Mouse (Mus musculus): ENCODE data around the gene Prpf4. TPM values are rescaled to one million over a fixed set of nuclear protein-coding genes. Genes with fewer than 3 reads are reported as not detected.

The Prpf4 gene
- polyA plus RNA-seq, 1 experiment from 2014 or later, result 6.9 TPM

DNA sequence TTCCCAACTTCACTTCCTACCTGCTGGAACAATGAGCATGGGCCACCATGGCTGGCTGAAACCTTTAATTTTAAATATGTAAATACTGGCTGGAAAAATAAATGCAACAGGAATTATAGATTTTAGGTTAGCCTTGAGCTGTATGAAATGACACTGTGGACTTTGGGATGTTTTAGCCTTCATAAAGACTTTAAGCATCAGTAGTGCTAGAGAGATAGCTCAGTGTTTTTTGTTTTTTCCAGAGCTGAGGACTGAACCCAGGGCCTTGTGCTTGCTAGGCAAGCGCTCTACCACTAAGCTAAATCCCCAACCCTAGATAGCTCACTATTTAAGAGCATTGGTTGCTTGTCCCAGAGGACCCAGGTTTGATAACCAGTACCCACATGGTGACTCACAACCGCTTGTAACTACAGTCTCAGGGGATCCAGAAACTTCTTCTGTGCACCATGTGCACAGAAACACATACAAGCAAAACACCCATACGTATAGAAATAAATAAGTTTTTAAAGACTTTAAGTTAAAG lies 28.7 kb downstream of the Prpf4 start:
- 91% methylated on average over 3 of the region's 3 CpGs for WGBS
- Histone ChIP-seq H3K27ac (ENCODE audit: low read depth, low read length) (no peak overlapping the region), H3K27me3 (replicated peaks; ENCODE audit: control insufficient read depth, insufficient read depth, low read length) (no peaks in the 10 kb centered on the region)

GRCm38 (mm10) chr4:62437871-62438270 lies 29.3 kb downstream of the Prpf4 start:
- WGBS, result 63% methylated on average over 7 of the region's 7 CpGs
- no peak overlapping the region for H3K4me3 ChIP-seq (ENCODE audit: low read depth, low read length)
- no peaks in the 10 kb centered on the region for H3K27me3 ChIP-seq (replicated peaks; ENCODE audit: control insufficient read depth, insufficient read depth, low read length)
- no peak overlapping the region for H3K9ac ChIP-seq (ENCODE audit: low read depth, low read length)
- no peaks in the 10 kb centered on the region for H3K9me3 ChIP-seq (ENCODE audit: control insufficient read depth)
- no peak overlapping the region for H3K27ac ChIP-seq (ENCODE audit: low read depth, low read length)
- no peak overlapping the region for H3K4me2 ChIP-seq (replicated peaks; ENCODE audit: low read depth)
- H3K36me3 ChIP-seq (ENCODE audit: control insufficient read depth, insufficient read depth), result no peaks in the 10 kb centered on the region
- ATAC-seq, result no peak
- H3K4me1 ChIP-seq (replicated peaks; ENCODE audit: control insufficient read depth, insufficient read depth, low read length), result no peaks in the 10 kb centered on the region; the same call in 1 of the 2 replicates
- TF ChIP-seq CTCF (IDR thresholded peaks at IDR 0.05; ENCODE audit: low read depth), result no peak

More for the DNA sequence above, 28.7 kb downstream of the Prpf4 start:
- Histone ChIP-seq H3K36me3 (ENCODE audit: control insufficient read depth, insufficient read depth) (no peaks in the 10 kb centered on the region), H3K4me3 (ENCODE audit: low read depth, low read length) (no peak overlapping the region), H3K4me1 (replicated peaks; ENCODE audit: control insufficient read depth, insufficient read depth, low read length) (no peaks in the 10 kb centered on the region; the same call in 1 of the 2 replicates), H3K4me2 (replicated peaks; ENCODE audit: low read depth) (no peak overlapping the region), H3K9me3 (ENCODE audit: control insufficient read depth) (no peaks in the 10 kb centered on the region), H3K9ac (ENCODE audit: low read depth, low read length) (no peak overlapping the region)
- no peak for ATAC-seq
- TF ChIP-seq CTCF (IDR thresholded peaks at IDR 0.05; ENCODE audit: low read depth), result no peak

DNA sequence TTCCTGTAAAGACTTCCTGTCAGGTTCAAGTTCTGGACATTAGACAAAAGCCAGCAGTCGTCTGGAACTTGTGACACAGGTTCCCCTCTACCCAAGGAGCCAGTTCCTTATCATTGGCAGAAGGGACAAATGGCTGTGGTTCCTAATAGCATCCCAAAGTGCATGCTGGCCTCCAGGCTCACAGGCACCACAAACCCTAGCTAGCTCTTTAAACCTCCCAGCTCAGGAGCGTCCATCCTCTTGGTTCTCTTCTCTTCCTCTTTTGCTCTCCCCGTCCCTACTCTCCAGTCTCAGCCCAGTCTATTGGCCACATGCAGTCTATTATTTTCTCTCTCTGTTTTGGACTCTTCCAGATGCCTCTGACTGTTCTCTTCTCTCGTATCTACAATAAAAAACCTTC lies 31.2 kb downstream of the Prpf4 start:
- WGBS, result 60% methylated on average over 4 of the region's 4 CpGs
- TF ChIP-seq CTCF (IDR thresholded peaks at IDR 0.05; ENCODE audit: low read depth), result no peak
- ATAC-seq, result no peak

GRCm38 (mm10) chr4:62440544-62440943 lies 31.9 kb downstream of the Prpf4 start:
- H3K4me3 ChIP-seq (ENCODE audit: low read depth, low read length), result no peak overlapping the region
- 73% methylated on average over 4 of the region's 4 CpGs for WGBS
- H3K4me1 ChIP-seq (replicated peaks; ENCODE audit: control insufficient read depth, insufficient read depth, low read length), result no peaks in the 10 kb centered on the region; the same call in 1 of the 2 replicates
- no peak overlapping the region for H3K9ac ChIP-seq (ENCODE audit: low read depth, low read length)
- no peaks in the 10 kb centered on the region for H3K27me3 ChIP-seq (replicated peaks; ENCODE audit: control insufficient read depth, insufficient read depth, low read length)
- no peak for TF ChIP-seq CTCF (IDR thresholded peaks at IDR 0.05; ENCODE audit: low read depth)
- H3K27ac ChIP-seq (ENCODE audit: low read depth, low read length), result no peak overlapping the region
- no peaks in the 10 kb centered on the region for H3K9me3 ChIP-seq (ENCODE audit: control insufficient read depth)
- no peak for ATAC-seq
- H3K36me3 ChIP-seq (ENCODE audit: control insufficient read depth, insufficient read depth), result no peaks in the 10 kb centered on the region
- no peak overlapping the region for H3K4me2 ChIP-seq (replicated peaks; ENCODE audit: low read depth)

More for the DNA sequence above, 31.2 kb downstream of the Prpf4 start:
- Histone ChIP-seq H3K27me3 (replicated peaks; ENCODE audit: control insufficient read depth, insufficient read depth, low read length) (no peaks in the 10 kb centered on the region), H3K4me2 (replicated peaks; ENCODE audit: low read depth) (no peak overlapping the region), H3K9ac (ENCODE audit: low read depth, low read length) (no peak overlapping the region), H3K27ac (ENCODE audit: low read depth, low read length) (no peak overlapping the region), H3K4me3 (ENCODE audit: low read depth, low read length) (no peak overlapping the region), H3K4me1 (replicated peaks; ENCODE audit: control insufficient read depth, insufficient read depth, low read length) (no peaks in the 10 kb centered on the region; the same call in 1 of the 2 replicates), H3K36me3 (ENCODE audit: control insufficient read depth, insufficient read depth) (no peaks in the 10 kb centered on the region), H3K9me3 (ENCODE audit: control insufficient read depth) (no peaks in the 10 kb centered on the region)

DNA sequence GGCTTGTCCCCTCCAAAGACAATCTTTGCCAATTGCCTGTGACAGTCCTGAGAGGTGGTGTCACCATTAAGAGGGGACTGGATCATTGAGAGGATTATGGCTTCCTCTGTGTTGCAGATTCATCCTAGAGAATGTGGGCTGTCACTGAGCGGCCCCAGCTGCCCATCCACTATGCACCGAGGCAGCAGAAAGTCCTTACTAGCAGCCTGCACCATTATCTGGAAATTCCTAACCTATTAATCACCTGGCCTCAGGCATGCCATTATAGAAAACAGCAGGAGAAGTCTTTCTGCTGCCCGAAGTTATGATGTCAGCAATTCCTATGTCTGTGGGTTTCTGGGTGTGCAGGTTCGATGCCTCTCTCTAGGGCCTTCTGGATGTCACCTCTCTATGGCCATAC lies 32.4 kb downstream of the Prpf4 start:
- 65% methylated on average over 4 of the region's 4 CpGs for WGBS
- no peaks in the 10 kb centered on the region; the same call in 1 of the 2 replicates for H3K4me1 ChIP-seq (replicated peaks; ENCODE audit: control insufficient read depth, insufficient read depth, low read length)
- no peaks in the 10 kb centered on the region for H3K27me3 ChIP-seq (replicated peaks; ENCODE audit: control insufficient read depth, insufficient read depth, low read length)
- no peaks in the 10 kb centered on the region for H3K9me3 ChIP-seq (ENCODE audit: control insufficient read depth)
- H3K4me2 ChIP-seq (replicated peaks; ENCODE audit: low read depth), result no peak overlapping the region
- H3K27ac ChIP-seq (ENCODE audit: low read depth, low read length), result no peak overlapping the region
- no peak overlapping the region for H3K4me3 ChIP-seq (ENCODE audit: low read depth, low read length)
- H3K9ac ChIP-seq (ENCODE audit: low read depth, low read length), result no peak overlapping the region
- ATAC-seq, result no peak
- H3K36me3 ChIP-seq (ENCODE audit: control insufficient read depth, insufficient read depth), result no peaks in the 10 kb centered on the region
- TF ChIP-seq CTCF (IDR thresholded peaks at IDR 0.05; ENCODE audit: low read depth), result no peak

DNA sequence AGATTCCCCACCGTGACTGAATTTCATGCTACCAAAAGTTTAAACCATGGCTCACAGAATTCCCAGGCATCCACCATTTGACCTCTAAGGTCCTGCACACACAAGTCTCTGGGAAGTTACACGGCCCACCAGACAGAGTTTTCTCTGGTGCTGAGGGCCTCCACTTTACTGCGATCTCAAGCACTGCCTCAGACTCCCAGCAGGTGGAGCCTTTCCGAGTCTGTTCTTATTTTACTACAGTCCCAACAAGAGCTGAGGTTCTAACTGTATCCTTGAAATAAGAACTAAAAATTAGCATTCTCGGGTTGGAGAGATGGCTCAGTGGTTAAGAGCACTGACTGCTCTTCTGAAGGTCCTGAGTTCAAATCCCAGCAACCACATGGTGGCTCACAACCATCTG lies 46.4 kb downstream of the Prpf4 start:
- H3K9ac ChIP-seq (ENCODE audit: low read depth, low read length), result no peak overlapping the region
- H3K27ac ChIP-seq (ENCODE audit: low read depth, low read length), result no peak overlapping the region
- TF ChIP-seq CTCF (IDR thresholded peaks at IDR 0.05; ENCODE audit: low read depth), result peak; percentile 74
- peak; percentile 59; the same call in 1 of the 2 replicates for ATAC-seq
- no peak overlapping the region for H3K4me2 ChIP-seq (replicated peaks; ENCODE audit: low read depth)
- H3K4me3 ChIP-seq (ENCODE audit: low read depth, low read length), result no peak overlapping the region
- no peaks in the 10 kb centered on the region for H3K9me3 ChIP-seq (ENCODE audit: control insufficient read depth)
- no peaks in the 10 kb centered on the region; the same call in 1 of the 2 replicates for H3K36me3 ChIP-seq (ENCODE audit: control insufficient read depth, insufficient read depth)
- H3K27me3 ChIP-seq (replicated peaks; ENCODE audit: control insufficient read depth, insufficient read depth, low read length), result no peaks in the 10 kb centered on the region
- 54% methylated on average over 5 of the region's 5 CpGs for WGBS
- H3K4me1 ChIP-seq (replicated peaks; ENCODE audit: control insufficient read depth, insufficient read depth, low read length), result no peaks in the 10 kb centered on the region

Measured in intestine, postnatal 0 days (tissue).